ENCODE assay signal across 9 mouse cellular contexts in genomic region chr15:99099139-99099556, GRCm38 (mm10). TPM values are rescaled to one million over a fixed set of nuclear protein-coding genes. Genes with fewer than 3 reads are reported as not detected.
A peak's percentile ranks its signal among the peaks of the same experiment; 100 is the strongest.
DNase-seq lines count a peak whose midpoint lies in the region; ATAC-seq and TF ChIP-seq lines count a peak whose summit lies in the region.
"Had no signal": no experiment of that assay in that cellular context is flagged by ENCODE, and none has a peak within 500 bp of the region (broad histone marks: within the 10 kb centered on the region; RNA-seq: fewer than 3 reads in every experiment).

No protein-coding gene starts in this region.

- peak overlapping the region; percentile 82 for H3K4me2 ChIP-seq in heart, embryonic 14.5 days (ENCODE audit: low read length)
- H3K4me2 ChIP-seq in kidney, postnatal 0 days (ENCODE audit: low read length): peak overlapping the region; percentile 80

- peaks cover 10 to 31% of the 10 kb centered on the region in 2 experiments for H3K4me1 ChIP-seq in heart, embryonic 14.5 days (ENCODE audit: control insufficient read depth in 2 of 2, insufficient read depth in 2 of 2, low read length in 2 of 2)
- H3K4me1 ChIP-seq in kidney, postnatal 0 days (replicated peaks; ENCODE audit: insufficient read depth, low read length): peaks cover 36% of the 10 kb centered on the region

- peak; percentile 71 for ATAC-seq in common myeloid progenitor, adult 5-6 weeks (replicated peaks; ENCODE audit: low read depth, poor library complexity, severe bottlenecking)
- 0 out of 2 replicates have a peak, but pooled peaks have one; percentile 8 for ATAC-seq in heart, embryonic 14.5 days (ENCODE audit: insufficient number of reproducible peaks, insufficient read depth, low FRiP score, low read depth)
- peak; percentile 74 for ATAC-seq in kidney, postnatal 0 days (replicated peaks; ENCODE audit: low FRiP score, low read depth)

- H3K4me3 ChIP-seq in heart, embryonic 14.5 days (ENCODE audit: control insufficient read depth in 1 of 2, insufficient read depth in 1 of 2, low read depth in 1 of 2, low read length in 2 of 2): peak overlapping the region; percentile 6 to 46; a peak in 3 of 4 replicates
- peak overlapping the region; percentile 13 for H3K4me3 ChIP-seq in kidney, postnatal 0 days (replicated peaks; ENCODE audit: low read depth, low read length)

- H3K9ac ChIP-seq in heart, embryonic 14.5 days (ENCODE audit: low read length): no peak overlapping the region
- 0 out of 2 replicates have a peak overlapping the region, but pooled peaks have one; percentile 18 for H3K9ac ChIP-seq in kidney, postnatal 0 days (ENCODE audit: low read depth, low read length)

- no peak overlapping the region for H3K27ac ChIP-seq in heart, embryonic 14.5 days (replicated peaks in 1 of 2; ENCODE audit: control insufficient read depth in 1 of 2, insufficient read depth in 1 of 2, low read depth in 2 of 2, low read length in 2 of 2)
- 0 out of 2 replicates have a peak overlapping the region, but pooled peaks have one; percentile 54 for H3K27ac ChIP-seq in kidney, postnatal 0 days

- peak; percentile 87 for TF ChIP-seq CTCF in kidney, postnatal 0 days (IDR thresholded peaks at IDR 0.05; ENCODE audit: low read depth)

- H3K36me3 ChIP-seq in heart, embryonic 14.5 days (ENCODE audit: control insufficient read depth, insufficient read depth, low read length): no peaks in the 10 kb centered on the region
- no peaks in the 10 kb centered on the region for H3K36me3 ChIP-seq in kidney, postnatal 0 days (ENCODE audit: insufficient read depth, low read length)
- no peaks in the 10 kb centered on the region for H3K36me3 ChIP-seq in splenic B cell, adult 2 months (ENCODE audit: control insufficient read depth, insufficient read depth, low read length, poor library complexity, severe bottlenecking)

- 3% methylated on average over 15 of the region's 15 CpGs for WGBS in heart, embryonic 14.5 days
- WGBS in kidney, postnatal 0 days: 2% methylated on average over 15 of the region's 15 CpGs

- H3K9me3 ChIP-seq in heart, embryonic 14.5 days (ENCODE audit: control insufficient read depth, low read length): no peaks in the 10 kb centered on the region
- no peaks in the 10 kb centered on the region for H3K9me3 ChIP-seq in kidney, postnatal 0 days (replicated peaks; ENCODE audit: low read length)

- H3K27me3 ChIP-seq in heart, embryonic 14.5 days (ENCODE audit: control insufficient read depth, insufficient read depth, low read length): peaks cover 47% of the 10 kb centered on the region
- H3K27me3 ChIP-seq in kidney, postnatal 0 days (ENCODE audit: insufficient read depth, low read length): peaks cover 20% of the 10 kb centered on the region
- peaks cover 2% of the 10 kb centered on the region; the same call in 1 of the 2 replicates for H3K27me3 ChIP-seq in splenic B cell, adult 2 months (ENCODE audit: control insufficient read depth, insufficient read depth, low read length, poor library complexity, severe bottlenecking)

- DNase-seq in 3T3-L1 (ENCODE audit: low read depth, low spot score): peak; percentile 71
- DNase-seq in B cell, adult 2 months: peak; percentile 44 to 48
- peak; percentile 83 for DNase-seq in kidney, postnatal 0 days (ENCODE audit: low spot score)
- peak; percentile 76 for DNase-seq in lung, postnatal 14 days
- peak; percentile 42 for DNase-seq in splenic B cell, adult 2 months (ENCODE audit: low read depth, low spot score)
- no peak for DNase-seq in spleen, adult 18-20 months

RNA-seq across cellular contexts. Expression of gene Dnajc22, which starts 6.2 kb away (rescaled TPM):
- not detected in 2 replicates for total RNA-seq in common myeloid progenitor, adult 5-6 weeks (2017)
- 0.93 and 1.3 TPM in 2 replicates for polyA plus RNA-seq in heart, embryonic 14.5 days (2014; fragmentation: Nextera tagmentation; extraction: Ambion mirVana)
- polyA plus RNA-seq in kidney, postnatal 0 days (2015; fragmentation: Nextera tagmentation; extraction: Ambion mirVana): 8.8 TPM in 2 replicates
- total RNA-seq: left cerebral cortex, postnatal 14 days had no signal

RNA-seq across cellular contexts. Expression of gene C1ql4, which starts 11.5 kb away (rescaled TPM):
- total RNA-seq in common myeloid progenitor, adult 5-6 weeks (2017): not detected in 2 replicates
- 0.27 and 0.41 TPM in 2 replicates for polyA plus RNA-seq in heart, embryonic 14.5 days (2014; fragmentation: Nextera tagmentation; extraction: Ambion mirVana)
- 1.3 TPM in 2 replicates for polyA plus RNA-seq in kidney, postnatal 0 days (2015; fragmentation: Nextera tagmentation; extraction: Ambion mirVana)
- total RNA-seq: left cerebral cortex, postnatal 14 days had no signal

RNA-seq across cellular contexts. Expression of gene Troap, which starts 24.8 kb away (rescaled TPM):
- 12.6 and 18.6 TPM in 2 replicates for total RNA-seq in common myeloid progenitor, adult 5-6 weeks (2017)
- polyA plus RNA-seq in heart, embryonic 14.5 days (2014; fragmentation: Nextera tagmentation; extraction: Ambion mirVana): 14.8 and 16.5 TPM in 2 replicates
- polyA plus RNA-seq in kidney, postnatal 0 days (2015; fragmentation: Nextera tagmentation; extraction: Ambion mirVana): 11.4 and 11.5 TPM in 2 replicates

RNA-seq across cellular contexts. Expression of gene Spats2, which starts 26.6 kb away (rescaled TPM):
- 0.46 and 1.7 TPM in 2 replicates for total RNA-seq in common myeloid progenitor, adult 5-6 weeks (2017)
- 34.8 and 35.9 TPM in 2 replicates for polyA plus RNA-seq in heart, embryonic 14.5 days (2014; fragmentation: Nextera tagmentation; extraction: Ambion mirVana)
- 33.5 and 34.6 TPM in 2 replicates for polyA plus RNA-seq in kidney, postnatal 0 days (2015; fragmentation: Nextera tagmentation; extraction: Ambion mirVana)

RNA-seq across cellular contexts. Expression of gene Prph, which starts 44.2 kb away (rescaled TPM):
- not detected in 2 replicates for total RNA-seq in common myeloid progenitor, adult 5-6 weeks (2017)
- 0.36 and 3.2 TPM in 2 replicates for polyA plus RNA-seq in heart, embryonic 14.5 days (2014; fragmentation: Nextera tagmentation; extraction: Ambion mirVana)
- polyA plus RNA-seq in kidney, postnatal 0 days (2015; fragmentation: Nextera tagmentation; extraction: Ambion mirVana): 0.26 and 0.82 TPM in 2 replicates

Comparison
In these comparisons a context has a peak if more than half of its experiments do, and no peak if none do; other contexts are left out.
1. DNase-seq: peak in 3T3-L1 (single experiment), B cell, adult 2 months (2 of 2), kidney, postnatal 0 days (single experiment), lung, postnatal 14 days (single experiment) and splenic B cell, adult 2 months (single experiment); none in spleen, adult 18-20 months (0 of 2).
2. ATAC-seq: peak in every context shown above with its lines; median percentile 74 in kidney, postnatal 0 days; 71 in common myeloid progenitor, adult 5-6 weeks; 8 in heart, embryonic 14.5 days.